Mouse (Mus musculus): ENCODE data around the gene Fmnl3.

DNA sequence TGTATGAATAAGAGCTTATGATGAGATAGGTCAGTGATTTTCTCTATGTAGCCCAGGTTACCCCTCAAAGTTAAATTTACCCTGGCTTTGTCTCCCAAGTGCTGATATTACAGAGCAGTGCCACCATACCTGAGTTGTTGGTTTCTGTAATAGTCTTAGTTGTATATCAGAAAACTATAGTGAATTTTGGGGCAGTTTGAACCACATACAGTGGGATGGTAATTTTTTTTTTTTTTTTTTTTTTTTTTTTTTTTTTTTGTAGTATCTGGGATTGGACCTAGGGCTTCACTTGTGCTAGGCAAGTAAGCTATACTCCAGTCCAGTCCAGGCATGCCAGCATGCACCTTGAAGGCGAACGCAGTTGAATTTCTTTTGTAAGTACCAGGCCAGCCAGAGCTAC is 27.3 kb upstream of the Fmnl3 start:
- TF ChIP-seq GATA1 (IDR thresholded peaks at IDR 0.05; ENCODE audit: borderline replicate concordance, low read length) (no peak), FLI1 (IDR thresholded peaks at IDR 0.05; ENCODE audit: low read length) (no peak)
